Mouse (Mus musculus) cerebellum, adult 18-20 months (tissue): ENCODE measurements around the gene Cavin1.
A peak's percentile ranks its signal among the peaks of the same experiment; 100 is the strongest.

ENCODE experiments used
- DNase-seq, 2 experiments: peaks; one replicate each; pipeline ENCODE4 v3.0.0; 2021

Gene Cavin1

DNA sequence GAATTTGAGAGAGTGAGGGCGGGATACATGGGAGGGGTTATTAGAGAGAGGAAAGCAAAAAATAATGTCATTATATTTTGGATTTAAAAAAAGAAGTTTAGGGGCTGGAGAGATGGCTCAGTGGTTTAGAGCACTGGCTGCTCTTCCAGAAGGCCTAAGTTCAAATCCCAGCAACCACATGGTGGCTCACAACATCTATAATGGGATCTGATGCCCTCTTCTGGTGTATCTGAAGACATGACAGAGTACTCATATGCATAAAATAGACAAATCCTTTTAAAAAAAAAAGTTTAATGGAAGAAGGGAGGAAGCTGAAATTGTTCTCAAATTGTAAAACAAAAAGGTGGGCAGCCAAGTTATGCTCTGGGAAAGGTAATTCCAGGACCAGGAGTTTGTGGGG lies 21.1 kb downstream of the Cavin1 start:
- DNase-seq = no peak

DNA sequence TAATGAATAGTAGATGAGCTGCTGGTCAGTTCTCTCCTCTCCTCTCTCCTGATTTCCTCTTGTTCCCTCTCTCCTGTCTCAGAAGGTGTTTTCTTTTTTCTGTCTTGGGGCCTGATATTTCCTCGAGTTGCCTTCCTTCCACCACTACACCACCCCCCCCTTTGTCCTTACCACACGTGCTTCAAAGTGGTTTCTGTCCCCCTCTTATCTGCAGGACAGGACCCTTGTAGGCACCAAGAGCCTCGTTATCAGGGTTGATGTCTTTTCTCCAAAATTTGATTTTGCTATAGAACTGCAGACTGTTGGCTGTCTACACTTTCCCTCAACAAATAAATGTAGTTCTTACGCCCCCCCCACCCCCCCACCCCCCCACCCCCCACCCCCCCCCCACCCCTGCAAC lies 22.4 kb downstream of the Cavin1 start:
- no peak for DNase-seq

DNA sequence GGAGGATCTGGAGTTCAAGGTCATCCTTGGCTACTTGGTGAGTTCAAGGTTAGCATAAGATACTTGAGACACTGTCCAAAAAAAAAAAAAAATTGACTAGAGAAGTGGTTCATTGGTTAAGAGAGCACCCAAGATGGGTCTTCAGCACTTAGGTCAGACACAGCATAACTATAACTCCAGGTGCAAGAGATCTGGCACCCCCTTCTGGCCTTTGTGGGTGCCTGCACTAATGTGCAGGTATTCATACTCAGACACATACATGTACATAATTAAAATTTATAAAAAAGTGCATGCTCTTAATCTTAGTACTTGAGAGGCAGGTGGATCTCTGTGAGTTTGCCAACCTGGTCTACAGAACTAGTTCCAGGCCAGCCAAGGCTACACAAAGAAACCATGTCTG lies 23.1 kb downstream of the Cavin1 start:
- DNase-seq = no peak

DNA sequence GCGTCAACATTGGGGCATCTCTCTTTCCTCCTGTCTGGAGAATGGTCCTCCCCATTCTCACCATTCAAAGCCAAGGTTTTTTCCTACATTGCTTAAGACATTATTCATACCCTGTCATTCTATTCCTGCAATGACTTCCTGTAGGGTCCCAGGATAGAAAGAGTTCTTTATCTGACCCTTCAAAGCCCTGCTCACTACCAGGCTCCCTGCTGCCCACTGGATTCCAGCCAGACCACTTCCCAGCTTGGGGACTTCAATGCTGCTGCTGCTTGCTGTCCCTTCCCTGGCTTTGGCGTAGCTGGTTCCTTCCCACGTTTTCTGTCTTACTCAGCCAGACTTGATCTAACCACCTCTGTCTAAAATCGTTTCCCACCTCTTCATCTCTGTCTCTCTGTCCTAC lies 23.8 kb downstream of the Cavin1 start:
- DNase-seq = no peak

DNA sequence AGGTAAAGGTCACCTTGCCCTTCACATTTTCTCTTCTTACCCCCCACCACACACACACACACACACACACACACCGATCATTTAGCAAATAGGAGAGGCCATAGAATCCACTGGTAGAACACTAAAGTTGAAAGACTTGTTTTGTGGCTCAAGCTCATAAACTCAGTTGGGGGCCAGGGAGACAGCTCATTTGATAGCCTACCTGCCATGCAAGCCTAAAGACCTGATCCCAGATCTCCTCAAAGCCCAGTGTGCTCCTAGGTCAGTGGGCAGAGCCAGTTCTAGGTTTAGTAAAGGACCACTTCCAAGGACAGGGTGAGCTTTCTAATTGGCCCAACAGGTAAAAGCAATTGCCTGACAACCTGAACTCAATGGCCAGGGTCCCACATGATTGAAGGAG lies 28.3 kb downstream of the Cavin1 start:
- DNase-seq = no peak

DNA sequence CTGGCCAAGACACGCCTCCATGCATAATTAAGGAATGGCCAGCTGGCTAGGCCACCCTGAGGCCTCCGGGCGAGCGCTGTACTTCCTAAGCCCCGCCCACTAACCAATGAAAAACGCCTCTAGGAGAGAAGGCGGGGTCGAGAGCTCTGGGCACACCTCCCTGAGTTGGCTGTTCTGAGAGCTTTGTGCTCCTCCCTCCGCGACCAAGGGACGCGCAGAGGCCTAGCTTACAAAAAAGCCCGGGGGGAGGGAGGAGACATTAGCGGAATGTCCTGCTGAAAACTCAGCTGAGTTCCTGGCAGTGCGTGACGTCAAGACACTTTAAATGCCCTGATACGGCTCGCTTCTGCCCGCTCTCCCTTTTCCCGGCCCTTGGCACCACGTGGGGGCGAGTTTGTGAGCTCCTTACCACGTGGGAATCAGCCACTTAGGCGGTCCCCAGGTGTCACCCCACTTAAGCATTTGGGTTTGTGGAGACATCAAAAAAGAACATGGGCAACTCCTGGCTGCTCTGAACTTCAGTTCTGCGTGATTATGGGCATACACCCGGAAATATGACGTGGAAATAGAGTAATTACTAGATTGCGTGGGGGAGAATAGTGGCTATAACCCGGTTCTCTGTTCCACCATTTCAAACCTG lies 31.1 kb downstream of the Cavin1 start, which contains the start of gene Stat3:
Stat3 (minus strand) TSS at position 29 of the 640 bp plus-strand sequence.
- peak; percentile 99 to 100 for DNase-seq

DNA sequence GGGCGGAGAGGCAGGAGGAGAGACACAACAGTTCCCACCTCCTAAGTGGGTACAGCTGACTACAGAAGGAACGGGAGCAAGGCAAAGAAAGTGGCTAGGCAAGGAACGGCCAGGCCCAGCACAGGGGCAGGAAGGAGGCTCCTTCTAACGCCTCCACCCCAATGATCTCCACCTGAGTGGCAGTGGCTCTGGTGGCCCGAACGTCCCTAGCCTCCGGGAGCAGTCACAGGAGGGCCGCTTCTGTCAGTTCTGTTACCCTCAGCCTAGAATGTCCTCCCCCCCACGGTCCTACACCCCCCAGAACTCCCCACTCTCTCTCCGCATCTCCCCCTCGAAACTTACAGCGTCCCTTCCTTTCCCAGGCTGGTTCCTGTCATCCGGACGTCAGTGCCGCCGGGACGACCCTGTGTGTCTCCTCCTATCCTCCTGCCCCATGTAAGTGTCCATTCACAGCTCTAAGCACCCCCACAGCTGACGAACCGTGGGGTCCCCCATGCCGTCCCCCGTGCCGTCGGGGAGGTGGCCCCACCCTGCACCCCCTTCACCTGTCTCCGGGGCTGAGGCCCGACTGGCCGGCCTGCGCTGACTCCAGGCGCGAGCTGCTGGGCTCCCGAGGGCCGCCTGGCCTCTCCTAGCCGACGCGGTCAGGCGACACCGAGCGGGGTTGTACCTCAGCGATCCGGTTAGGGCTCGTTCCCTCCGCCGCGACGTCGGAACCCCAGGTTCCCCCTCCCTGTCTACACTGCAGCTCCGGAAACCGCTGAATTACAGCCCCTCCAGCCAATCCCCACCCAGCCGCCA lies 31.8 kb downstream of the Cavin1 start:
- peak; percentile 34 to 43 for DNase-seq

DNA sequence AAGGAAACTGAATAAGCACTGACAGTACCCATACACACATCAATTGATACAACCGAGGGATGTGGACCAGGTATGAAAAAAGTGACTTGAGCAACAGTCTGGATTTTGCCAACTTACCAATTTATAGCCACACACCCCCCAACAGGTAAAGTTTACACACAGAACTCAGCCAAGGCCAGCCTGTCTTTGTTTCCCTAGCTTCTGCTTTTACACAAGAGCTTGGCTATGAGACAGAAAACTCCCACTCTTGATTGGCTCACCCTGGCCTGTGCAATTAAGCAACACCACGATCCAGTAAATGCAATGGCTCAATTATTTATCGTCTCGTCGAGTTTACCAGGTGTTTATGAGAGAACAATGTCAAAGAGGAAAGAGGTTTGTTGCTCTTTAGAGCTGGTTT lies 32.6 kb downstream of the Cavin1 start:
- DNase-seq = peak in 1 of 2 experiments; percentile 16

DNA sequence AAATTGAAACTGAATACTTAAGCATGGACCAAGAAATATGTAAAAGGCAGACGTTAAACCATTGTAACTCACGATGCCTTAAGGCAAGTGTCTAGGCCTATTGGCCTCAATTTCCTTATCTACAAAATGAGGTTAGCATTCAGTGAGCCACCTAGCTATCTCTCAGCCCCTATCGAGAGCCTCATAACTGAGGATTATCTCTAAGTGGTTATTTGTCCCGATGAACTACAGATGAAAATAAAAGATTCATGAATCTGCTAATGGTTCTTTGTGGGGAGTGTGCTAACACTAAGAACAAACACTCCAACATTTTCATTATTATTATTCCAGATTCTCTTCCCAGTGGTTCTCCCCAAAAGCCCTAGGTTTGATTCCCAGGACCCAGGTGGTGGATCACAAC lies 33.4 kb downstream of the Cavin1 start:
- no peak for DNase-seq

DNA sequence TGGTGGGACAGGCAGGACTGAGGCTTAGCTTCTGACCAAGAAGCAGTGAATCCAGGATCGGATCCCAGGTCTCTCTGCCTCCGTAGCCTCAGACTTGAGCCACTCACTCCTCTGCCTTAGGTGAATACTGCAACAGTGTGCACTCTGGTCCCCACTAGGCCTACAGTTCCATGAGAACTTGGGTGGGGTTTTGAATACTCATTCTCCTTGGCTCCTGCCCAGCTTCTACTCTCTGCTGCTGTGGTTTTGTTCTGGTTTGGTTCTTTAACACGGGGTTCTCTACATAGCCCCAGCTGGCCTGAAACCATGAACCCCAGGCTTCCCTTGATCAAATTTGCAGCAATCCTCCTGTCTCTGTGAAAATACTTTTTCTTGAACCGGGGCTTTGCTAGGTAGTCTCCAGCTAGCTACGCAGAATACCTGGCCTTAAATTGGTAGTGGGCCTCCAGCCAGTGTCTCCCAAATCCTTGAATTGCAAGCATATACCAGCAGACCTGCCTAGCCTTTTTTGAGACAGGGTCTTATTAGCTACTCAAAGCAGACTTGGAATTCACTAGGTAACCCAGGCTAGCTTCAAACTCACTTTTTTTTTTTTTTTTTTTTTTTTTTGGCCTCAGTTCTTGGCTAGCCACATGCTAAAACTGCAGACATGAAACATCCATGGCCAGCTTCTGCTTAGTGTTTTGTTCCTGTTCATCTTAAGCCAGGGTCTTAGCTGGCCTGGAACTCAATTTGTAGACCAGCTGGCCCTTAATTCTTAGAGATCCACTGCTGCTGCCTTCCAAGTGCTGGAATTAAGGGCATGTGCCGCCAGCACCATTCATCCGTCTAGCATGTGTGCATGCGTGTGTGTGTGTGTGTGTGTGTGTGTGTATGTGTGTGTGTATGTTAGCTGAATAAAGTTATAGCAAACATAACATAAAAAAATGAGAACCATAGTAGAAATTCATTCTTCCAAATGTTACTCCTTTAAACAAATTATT lies 35.0 kb downstream of the Cavin1 start:
- DNase-seq = no peak

DNA sequence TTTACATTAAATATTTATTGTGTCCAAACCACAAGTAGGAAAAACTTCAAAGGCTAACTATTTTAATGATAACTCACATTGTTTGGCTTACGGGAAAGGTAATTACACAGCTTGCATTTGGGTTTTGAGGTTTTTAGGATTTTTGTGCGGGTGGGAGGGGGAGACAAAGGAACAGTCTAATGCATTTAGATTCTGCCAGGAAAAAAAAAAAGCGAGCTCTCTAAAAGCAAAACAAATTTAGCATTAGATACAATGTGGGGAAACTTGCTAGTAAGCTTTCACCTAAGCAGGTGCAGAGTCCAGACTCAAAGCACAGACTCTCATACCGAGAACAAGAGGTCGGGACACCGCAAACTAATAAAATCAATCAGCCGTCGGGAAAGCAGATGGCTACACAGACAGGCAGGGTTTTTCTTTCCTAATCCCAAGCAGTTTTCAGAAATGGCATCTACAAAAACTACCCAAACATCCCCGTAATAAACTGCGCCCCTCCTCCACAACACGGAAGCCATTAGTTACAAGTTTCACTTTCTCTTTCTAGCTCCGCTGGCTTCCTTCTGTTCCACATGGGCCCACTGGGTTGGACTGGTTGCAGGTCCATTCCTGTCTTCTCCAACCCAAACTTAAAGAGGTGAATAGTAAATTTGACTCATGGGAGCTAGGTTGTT lies 39.3 kb downstream of the Cavin1 start:
- no peak for DNase-seq

DNA sequence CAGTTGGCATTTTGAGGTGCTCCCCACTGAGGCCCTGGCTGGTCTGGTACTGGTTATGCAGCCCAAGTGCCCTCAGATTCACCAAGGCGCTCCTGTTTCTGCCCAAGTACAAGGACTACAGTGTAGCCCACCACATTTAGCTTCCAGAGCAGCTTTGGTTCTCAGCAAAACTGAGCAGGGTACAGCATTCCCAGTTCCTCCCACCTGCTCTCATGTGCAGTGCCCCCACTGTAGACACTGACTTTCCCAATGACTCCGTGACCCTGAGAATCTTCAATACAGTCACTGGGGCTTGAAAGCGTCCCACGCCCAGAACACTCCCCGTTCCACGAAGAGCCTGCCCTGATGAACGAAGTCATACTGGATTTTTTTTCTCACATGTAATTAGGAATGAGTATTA lies 40.1 kb downstream of the Cavin1 start:
- no peak for DNase-seq

DNA sequence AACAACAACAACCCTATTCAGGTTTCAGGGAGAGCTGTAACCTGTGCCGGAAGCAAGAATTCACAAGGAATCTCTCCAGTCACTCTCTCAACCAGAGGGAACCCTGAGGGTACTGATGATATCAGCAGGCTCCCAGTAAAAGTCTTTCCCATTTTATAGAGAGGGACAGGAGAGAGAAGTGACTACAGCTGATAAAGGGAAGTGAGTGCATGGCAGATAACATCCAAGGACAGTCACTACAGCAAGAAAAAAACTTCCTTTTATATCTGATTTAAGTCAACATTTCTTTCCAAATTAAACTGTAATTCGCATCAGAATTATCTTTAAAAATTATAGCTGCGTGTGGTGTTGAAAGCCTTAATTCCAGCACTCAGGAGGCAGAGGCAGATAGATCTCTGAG lies 43.3 kb downstream of the Cavin1 start:
- no peak for DNase-seq

DNA sequence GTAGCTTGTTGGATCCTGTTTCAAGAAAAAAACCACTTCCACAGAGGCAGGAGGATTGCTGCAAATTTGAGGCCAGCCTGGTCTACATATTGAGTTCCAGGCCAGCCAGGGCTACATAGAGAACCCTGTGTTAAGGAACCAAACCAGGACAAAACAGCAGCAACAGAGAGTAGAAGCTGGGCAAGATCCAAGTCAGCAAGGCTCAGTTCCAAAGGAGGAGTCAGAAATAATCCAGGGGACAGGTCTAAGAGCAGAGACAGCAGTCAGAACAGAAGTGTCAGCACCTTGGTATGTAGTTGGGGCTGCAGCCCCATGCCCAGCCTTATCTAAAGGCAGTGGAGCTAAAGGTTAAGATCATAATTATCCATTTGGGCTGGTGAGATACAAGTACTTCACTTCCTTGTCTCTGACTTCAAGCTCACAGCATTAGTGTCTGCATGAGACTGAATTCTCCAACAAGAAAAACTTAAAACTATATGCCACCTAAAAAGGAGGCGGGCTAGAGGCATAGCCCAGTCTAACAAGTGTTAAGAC lies 46.2 kb downstream of the Cavin1 start:
- no peak for DNase-seq

DNA sequence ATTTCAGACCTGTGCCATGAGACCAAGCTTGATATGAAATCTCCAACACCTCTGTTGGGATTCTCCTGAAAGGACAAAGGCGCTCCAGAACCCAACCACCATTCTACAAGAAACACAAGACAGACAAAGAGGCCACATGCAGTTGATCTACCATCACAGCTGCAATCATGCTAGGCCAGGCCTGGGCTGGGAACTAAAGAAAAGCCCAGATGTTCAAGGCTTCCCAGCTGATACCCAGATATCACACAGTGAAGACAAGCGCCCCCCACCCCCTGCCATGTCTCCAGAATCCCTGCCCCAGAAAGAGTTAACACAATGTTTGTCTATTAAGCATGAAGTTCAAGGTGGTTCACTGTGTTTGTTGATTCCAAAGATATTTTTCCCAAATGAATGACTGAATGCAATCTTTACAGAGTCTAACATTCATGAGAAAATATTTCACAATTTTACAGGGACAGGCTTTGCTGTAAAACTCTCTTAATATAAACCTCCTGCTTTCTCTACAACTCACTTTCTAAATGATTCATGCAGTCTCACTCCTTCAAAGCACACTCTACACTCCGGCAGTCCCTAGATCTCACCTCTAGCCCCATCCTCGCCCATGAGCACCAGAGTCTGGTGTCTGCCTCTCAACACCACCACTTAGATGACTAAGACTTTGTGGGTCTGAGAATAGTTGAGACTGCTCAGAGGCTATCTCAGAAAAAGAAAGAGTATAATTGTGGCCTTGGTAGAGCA lies 49.6 kb downstream of the Cavin1 start:
- DNase-seq = no peak

DNA sequence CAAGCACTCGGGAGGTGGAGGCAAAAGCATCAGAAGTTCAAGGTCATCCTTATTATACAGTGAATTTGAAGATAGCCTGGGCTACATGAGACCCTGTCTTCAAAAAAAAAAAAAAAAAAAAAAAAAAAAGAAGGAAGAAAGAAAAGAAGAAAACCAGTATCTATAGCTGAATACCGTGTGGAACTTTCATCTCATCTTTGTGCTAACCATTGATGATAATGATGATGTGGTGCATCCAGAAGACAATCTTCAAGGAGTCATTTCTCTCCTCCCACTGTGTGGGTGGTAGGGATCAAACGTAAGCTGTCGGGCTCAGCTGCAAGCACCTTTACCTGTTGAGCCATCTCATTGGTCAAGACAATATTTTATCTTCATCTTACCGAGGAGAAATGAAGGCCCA lies 52.7 kb downstream of the Cavin1 start:
- no peak for DNase-seq

DNA sequence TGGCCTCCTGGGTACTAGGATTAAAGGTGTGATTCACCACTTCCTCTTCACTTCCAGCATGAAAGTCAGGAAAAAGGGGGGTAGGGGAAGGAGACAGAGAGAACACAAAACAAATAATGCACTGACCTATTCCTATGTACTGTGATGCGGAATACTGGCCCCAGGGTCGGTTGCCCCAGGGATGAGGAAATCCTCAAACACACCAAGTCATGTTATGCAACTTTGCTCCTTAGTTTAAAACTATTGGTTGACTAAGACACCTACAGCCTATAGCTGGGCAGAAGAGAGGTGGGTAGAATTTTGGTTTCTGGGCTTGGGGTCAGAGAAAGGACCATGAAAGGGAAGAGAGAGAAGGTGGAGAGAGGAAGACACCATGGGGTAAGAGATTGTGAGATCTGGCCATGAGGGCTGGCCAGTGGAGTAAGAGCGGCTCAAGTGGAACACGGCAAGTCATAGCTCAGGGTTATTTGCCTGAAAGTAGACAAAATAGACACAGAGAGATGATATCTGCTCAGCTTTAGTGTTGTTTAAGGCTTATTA lies 54.2 kb downstream of the Cavin1 start:
- no peak for DNase-seq

DNA sequence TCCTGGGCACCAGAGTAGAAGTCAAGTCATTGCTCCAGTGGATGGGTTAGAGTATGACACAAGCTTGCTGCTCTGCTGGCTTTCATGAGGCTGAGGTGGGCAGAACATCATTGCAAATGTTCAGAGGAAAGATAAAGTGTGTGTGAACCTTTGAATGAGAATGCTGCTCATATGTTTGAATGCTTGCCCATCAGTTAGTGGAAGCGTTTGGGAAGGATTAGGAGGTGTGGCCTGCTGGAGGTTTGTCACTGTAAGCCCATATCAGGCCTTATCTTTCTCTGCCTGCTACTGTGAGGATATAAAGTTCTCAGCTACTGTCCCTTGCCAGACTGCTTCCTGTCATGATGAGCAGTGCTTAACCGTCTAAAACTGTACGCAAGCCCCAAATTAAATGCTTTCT lies 55.6 kb downstream of the Cavin1 start:
- DNase-seq = no peak

DNA sequence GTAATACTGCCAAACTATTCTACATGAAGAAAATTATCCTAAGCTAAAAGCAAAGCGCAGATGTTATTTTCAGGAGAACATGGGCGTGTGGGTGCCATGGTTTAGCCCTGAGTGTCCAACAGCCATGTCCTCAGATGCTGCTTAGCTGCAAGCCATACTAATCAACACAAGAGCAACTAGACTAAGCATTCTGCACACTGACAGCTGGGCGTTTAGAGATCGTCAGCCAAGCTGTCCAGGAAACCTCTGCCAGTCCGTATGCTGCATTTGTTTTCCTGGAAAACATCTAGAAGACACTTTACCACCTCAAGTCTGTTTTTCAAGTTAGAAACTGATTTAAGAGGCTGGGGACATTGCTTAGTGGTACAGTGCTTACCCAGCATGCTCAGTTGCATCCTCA lies 56.3 kb downstream of the Cavin1 start:
- DNase-seq = no peak

DNA sequence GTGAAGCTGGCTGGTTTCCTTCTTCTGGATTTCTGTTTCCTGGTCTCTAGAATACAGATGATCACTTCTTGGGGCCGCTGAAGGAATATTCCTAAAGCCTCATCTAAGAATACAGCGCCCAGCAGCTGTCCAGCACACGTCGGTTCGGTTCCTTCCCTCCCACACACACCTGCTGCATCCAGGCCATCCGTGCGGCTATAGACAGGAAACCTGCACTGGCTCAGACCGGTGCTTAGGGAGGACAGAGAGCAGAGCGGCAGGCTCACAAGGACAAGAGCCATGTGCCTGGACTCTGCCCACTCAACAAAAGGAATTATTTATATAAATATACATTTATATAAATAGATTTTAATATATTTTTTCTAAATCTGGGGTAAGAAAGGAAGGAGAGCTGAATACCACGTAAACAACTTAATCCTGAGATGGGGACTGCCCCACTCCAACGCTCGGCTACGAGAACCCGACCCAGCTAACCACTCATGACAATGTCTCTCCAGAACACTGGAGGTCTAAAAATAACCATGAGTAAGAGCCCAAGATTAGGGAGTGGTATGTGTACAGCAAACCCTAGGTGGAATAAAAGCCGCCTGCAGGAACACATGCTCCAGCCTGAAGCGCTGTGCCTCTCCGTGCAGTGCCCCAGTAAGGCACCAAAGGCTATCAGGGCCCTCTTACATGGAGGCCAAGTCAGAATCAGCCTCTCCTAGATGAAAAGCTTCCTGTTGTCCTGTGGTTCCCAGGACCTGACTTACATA lies 58.1 kb downstream of the Cavin1 start:
- DNase-seq = no peak

DNA sequence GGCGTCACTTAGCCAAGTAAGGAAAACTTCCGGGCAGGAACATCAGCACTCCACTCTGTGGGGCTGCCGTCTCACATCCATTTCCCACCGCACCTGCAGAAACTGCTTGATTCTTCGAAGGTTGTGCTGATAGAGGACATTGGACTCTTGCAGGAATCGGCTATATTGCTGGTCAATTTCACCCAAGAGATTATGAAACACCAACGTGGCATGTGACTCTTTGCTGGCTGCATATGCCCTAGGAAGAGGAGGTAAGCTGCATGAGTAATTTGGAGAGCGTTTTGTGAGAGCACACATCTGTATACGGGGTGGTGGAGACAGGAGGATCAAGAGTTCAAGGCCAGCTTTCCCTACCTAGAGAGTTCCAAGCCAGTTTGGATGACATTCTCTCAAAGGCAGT lies 62.1 kb downstream of the Cavin1 start:
- DNase-seq = no peak
